Mouse (Mus musculus) frontal cortex, adult 2 months (tissue): ENCODE data around the gene Gga1. TPM values are rescaled to one million over a fixed set of nuclear protein-coding genes. Genes with fewer than 3 reads are reported as not detected.
"Not testable (repeated sequence)": the region's sequence is repeated elsewhere in the genome, so short reads cannot be mapped to it uniquely, and the experiment has no call there.

Experiments
- DNase-seq, 2 experiments: peaks; one replicate each; pipeline ENCODE4 v3.0.0; 2022; ENCODE audit warnings: low spot score in 1 of 2; ENCODE audit errors: extremely low spot score in 1 of 2
- polyA plus RNA-seq: library from polyadenylated mRNA; depleted of rRNA; stranded (reverse); fragments of >200 nt; gene quantifications from 2 replicates; pipeline ENCODE4 v1.2.3, GENCODE M21; 2012

Gene Gga1
- polyA plus RNA-seq, 1 experiment, result 69.5 TPM

DNA sequence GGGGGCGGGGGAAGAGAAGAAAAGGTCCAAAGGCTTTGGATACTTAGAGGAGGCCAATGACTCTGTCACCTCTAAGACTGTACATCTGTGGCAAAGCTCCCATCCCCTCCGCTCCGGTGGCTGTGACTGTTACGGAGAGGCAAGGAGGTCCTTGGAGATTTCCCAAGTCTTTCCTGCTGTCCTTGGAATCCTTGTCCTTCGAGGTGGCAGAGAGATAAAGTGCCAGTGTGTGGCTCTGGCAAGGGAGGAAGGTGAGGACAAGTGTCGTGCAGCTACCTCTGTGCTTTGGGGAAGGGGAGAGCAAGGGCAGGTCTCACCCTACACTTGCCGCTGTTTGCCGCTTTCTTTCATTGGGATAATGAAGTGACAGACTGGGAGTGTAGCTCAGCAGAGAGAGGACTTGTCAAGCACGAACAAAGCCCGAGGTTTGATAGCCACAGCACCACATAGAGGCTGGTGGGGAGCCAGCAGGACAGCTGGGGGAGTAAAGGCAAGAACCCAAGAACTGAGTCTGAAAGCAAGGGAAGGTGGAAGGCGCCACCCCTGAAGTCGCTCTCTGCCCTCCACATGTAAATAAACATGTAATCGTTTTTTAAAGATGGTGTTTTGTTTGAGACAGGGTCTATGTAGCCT is 3.1 kb upstream of the Gga1 start:
- no peak for DNase-seq

- no peak for DNase-seq
Observed at GRCm38 (mm10) chr15:78874989-78875388, 2.0 kb upstream of the Gga1 start.

DNA sequence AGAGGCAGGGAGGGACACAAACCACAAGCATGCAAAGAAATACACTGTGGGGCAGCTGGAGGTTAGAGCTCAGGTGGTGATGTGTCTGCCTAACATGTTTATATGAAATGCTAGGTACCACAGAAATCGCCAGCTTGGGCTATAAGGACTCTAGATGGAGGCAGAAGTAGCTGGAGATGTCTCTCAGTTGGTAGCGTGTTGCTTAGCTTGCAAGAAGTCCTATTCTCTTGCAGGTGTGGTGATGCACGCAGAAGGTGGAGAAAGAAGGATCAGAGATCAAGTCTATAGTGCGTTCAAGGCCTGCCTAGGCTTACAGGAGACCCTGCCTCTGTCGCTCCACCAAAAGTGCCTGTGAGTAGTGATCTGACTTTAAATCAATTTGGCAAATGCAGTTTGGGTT is 1.5 kb upstream of the Gga1 start:
- DNase-seq, result no peak

- DNase-seq, result peak; percentile 56 to 80
Observed at GRCm38 (mm10) chr15:78876258-78876696, 713 bp upstream of the Gga1 start.

GRCm38 (mm10) chr15:78877810-78878390 is 910 bp downstream of the Gga1 start:
- no peak for DNase-seq

- DNase-seq, result not testable (repeated sequence)
Observed at GRCm38 (mm10) chr15:78878792-78879516, 2.0 kb downstream of the Gga1 start.

- DNase-seq, result no peak
Observed at GRCm38 (mm10) chr15:78880432-78880831, 3.4 kb downstream of the Gga1 start.

DNA sequence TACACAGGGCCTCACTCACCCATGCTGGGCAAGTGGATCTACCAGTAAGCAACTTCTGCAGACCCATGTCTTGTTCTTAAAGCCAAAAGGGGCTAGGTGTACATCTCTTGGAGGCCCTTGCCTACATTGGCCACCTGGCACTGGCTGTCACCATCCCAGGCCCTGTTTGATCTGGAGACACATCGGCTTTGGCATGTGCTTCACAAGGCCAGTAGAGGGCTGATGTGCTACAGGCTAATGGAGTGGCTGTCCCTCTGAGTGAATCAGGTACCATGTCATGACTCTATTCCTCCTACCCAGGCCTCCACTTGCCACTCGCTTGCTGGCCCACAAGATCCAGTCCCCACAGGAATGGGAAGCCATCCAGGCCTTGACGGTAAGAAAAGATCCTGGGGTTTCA is 4.8 kb downstream of the Gga1 start:
- no peak for DNase-seq

- no peak for DNase-seq
Observed at GRCm38 (mm10) chr15:78889401-78889853, 12.4 kb downstream of the Gga1 start.

DNA sequence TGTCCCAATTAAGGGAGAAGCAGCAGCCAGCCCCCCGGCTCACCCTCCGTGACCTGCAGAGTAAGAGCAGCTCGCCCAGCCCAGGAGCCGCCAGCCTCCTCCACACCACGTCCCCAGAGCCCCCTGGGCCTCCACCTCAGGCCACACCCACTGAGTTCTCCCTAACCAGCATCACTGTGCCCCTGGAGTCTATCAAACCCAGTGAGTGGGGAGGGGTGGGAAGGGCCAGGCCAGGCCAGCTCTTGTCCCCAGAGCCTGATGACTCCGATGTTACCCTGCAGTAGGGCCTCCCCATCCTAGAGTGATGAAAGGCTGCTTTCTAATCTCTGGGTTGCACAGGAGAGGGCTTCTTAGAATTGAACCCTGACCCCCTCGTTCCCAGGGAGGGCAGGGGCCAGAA is 15.4 kb downstream of the Gga1 start:
- DNase-seq, result no peak

DNA sequence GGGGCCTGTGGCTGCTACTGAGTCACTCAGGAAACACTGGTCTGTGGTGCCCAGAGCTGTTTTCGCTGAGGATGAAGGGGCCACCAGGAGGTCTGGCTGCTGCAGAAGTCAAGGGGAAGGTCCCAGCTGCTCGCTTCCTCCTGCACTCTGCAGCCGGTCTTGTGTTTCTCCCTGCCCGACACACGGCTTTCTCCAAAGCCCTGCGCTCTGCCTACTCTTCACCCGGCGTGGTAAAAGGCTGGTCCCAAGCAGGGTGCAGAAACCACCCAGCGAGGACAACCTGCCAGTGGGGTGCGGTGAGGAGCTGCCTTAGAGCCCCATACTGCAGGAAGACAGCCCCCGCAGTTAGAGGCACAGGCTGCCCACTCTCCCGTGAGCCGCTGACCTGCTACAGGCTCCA is 17.7 kb downstream of the Gga1 start:
- no peak for DNase-seq

- no peak for DNase-seq
Observed at GRCm38 (mm10) chr15:78895741-78896140, 18.8 kb downstream of the Gga1 start.

GRCm38 (mm10) chr15:78896149-78896548 is 19.2 kb downstream of the Gga1 start:
- no peak for DNase-seq

DNA sequence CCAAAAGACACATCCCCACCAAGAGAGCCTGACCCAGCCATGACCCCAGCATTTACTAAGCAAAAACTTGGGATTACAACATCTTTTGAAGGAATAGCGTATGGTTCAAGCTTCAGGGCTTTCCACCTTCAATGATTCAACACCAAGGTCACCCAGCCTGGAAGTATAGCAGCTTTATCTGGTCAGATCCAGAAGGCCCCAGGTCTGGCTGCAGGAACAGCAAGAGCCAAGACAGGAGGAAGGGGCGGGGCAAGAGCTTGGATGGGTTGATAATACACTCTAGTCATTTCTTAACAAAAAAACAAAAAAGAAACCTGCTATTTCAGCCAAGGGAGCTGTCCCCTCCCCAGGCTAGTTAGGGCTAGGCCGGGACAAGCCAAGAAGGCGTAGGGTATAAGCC is 20.5 kb downstream of the Gga1 start:
- DNase-seq, result no peak

DNA sequence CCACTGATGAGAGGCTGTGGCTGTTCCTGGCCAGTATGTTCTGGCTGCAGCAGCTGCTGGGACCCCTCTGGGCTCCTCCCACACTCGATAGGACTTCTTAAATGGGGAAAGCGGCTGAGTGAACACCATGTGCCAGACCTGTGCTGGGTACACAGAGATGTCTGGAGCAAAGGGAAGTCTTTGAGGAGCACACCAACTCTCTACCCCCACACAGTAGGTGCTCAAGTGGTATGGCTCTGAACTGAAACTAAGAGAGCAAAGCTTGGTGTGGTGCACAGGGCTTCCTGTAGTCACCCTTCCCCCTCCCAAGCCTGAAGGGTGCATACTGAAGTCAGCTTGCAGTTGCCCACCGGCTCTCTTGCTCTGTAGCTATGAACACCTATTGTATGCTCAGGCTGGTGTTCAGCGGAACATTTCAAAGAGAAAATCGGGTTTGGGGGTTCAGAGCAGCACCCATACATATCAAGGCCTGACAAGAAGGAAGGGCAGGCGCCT is 21.6 kb downstream of the Gga1 start:
- DNase-seq, result no peak

- DNase-seq, result no peak
Observed at GRCm38 (mm10) chr15:78899409-78899739, 22.4 kb downstream of the Gga1 start, which contains the start of gene Gm49510. Gene Gm49510 (plus strand): TSS chr15:78899667.

DNA sequence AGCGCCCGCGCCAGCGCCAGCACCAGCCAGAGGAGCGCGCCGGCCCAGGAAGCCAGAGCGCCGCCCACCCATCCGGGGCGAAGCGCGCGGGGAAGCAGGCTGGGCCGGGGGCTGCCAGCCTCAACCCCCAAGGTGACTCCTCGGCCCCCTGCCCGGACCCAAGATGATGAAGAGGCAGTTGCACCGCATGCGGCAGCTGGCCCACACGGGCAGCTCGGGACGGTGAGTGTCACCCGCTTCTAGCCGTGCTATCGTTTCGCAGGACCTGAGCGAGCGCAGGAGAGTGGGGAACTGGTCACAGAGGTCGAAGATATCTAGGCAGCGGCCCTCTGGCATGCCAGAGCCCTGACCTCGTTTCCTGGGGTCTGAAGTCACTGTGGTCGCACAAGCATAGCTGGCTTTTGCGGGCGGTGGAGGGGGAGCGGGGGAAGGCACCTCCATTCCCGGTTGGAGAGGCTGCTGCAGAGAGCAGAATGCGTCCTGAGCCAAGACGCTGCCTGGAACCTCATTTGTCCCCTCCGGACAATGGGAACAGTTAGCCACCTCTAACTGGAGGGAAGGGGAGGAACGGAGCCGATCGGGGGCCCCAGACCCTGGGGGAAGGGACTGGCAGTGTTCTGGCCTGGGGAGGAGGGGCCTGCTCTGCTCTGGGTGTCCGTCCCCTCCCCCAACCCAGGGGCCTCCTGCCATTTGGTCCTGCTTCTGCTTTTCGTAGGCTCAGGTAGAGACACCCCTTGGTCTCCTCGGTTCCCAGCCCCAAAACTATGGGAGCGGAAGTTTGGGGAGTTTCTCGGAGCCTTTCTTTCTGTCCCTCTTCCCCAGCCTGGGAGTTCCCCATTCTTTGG is 23.0 kb downstream of the Gga1 start, which contains the start of gene Sh3bp1:
Gene Sh3bp1, plus strand, starts transcription at position 29 of the 845 bp plus-strand sequence.
- DNase-seq, result no peak

- DNase-seq, result no peak
Observed at GRCm38 (mm10) chr15:78900585-78901421, 23.8 kb downstream of the Gga1 start.

GRCm38 (mm10) chr15:78901422-78901789 is 24.4 kb downstream of the Gga1 start:
- no peak for DNase-seq

DNA sequence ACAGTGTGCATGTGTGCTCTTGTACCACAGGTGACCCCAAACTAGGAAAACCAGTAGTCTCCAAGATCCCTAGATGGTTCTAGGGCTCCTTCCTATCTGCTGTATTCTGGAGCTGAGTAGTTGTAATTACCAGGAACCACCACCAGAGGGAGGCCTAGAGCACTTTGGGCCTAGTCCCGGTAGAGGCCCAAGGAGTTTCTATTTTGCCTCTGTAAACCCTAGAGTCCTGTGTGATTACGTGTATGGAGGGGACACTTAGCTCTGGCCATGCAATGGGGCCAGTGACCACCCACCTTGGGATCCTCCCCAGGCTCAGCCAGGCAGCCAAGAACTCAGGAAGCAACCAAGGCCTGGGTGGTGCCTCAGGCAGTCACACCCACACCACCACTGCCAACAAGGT is 26.3 kb downstream of the Gga1 start:
- DNase-seq, result peak in 1 of 2 experiments; percentile 94
